Mouse (Mus musculus) MEL (cell line): Measurements from ENCODE around the gene Cdk5.

ENCODE experiments used
- CHD2 ChIP-seq: IDR thresholded peaks from 2 replicates; pipeline ENCODE4 v1.6.1; 2011; ENCODE audit warnings: low read length, improper control_type of control experiment
- CTCF ChIP-seq, 3 experiments: IDR thresholded peaks in 2 of 3; conservative IDR thresholded peaks in 1 of 3; 2 replicates each; pipeline ENCODE4 v1.5.1; 2011 to 2012; ENCODE audit warnings: low read length in 3 of 3, low read depth in 2 of 3, mild to moderate bottlenecking in 2 of 3, improper control_type of control experiment in 1 of 3, inconsistent platforms in 1 of 3, mixed read lengths in 1 of 3, moderate library complexity in 1 of 3; ENCODE audit not compliant: control insufficient read depth in 1 of 3, insufficient read depth in 1 of 3, poor library complexity in 1 of 3, severe bottlenecking in 1 of 3
- GABPA ChIP-seq: IDR thresholded peaks from 2 replicates; pipeline ENCODE4 v1.6.1; 2012; ENCODE audit warnings: low read depth, mild to moderate bottlenecking, inconsistent platforms, low read length, improper control_type of control experiment, moderate library complexity
- JUND ChIP-seq: IDR thresholded peaks from 2 replicates; pipeline ENCODE4 v1.6.1; 2011; ENCODE audit warnings: low read depth, mild to moderate bottlenecking, improper control_type of control experiment, low read length
- MAX ChIP-seq: IDR thresholded peaks from 2 replicates; pipeline ENCODE4 v1.6.1; 2011; ENCODE audit warnings: low read length, improper control_type of control experiment
- MAZ ChIP-seq: IDR thresholded peaks from 2 replicates; pipeline ENCODE4 v1.6.1; 2012; ENCODE audit warnings: low read depth, mild to moderate bottlenecking, inconsistent platforms, low read length, improper control_type of control experiment
- POLR2A ChIP-seq, 2 experiments: IDR thresholded peaks; 2 replicates each; pipeline ENCODE4 v1.6.1; 2011 to 2012; ENCODE audit warnings: low read length in 2 of 2, mild to moderate bottlenecking in 2 of 2, control low read depth in 1 of 2, improper control_type of control experiment in 1 of 2, low read depth in 1 of 2, moderate library complexity in 1 of 2; ENCODE audit not compliant: control insufficient read depth in 1 of 2, insufficient read depth in 1 of 2, poor library complexity in 1 of 2
- RAD21 ChIP-seq: IDR thresholded peaks from 2 replicates; pipeline ENCODE4 v1.6.1; 2011; ENCODE audit warnings: mild to moderate bottlenecking, low read depth, low read length, improper control_type of control experiment
- SIN3A ChIP-seq: IDR thresholded peaks from 2 replicates; pipeline ENCODE4 v1.6.1; 2012; ENCODE audit warnings: low read length, improper control_type of control experiment, inconsistent platforms
- TAL1 ChIP-seq: IDR thresholded peaks from 2 replicates; pipeline ENCODE4 v1.6.1; 2012; ENCODE audit warnings: mild to moderate bottlenecking, inconsistent platforms, low read length, moderate library complexity, mixed read lengths
- USF1 ChIP-seq: IDR thresholded peaks from 2 replicates; pipeline ENCODE4 v1.6.1; 2014; ENCODE audit warnings: low read depth, mild to moderate bottlenecking, inconsistent platforms, low read length, improper control_type of control experiment, moderate library complexity
- ZC3H11A ChIP-seq: IDR thresholded peaks from 2 replicates; pipeline ENCODE4 v1.6.1; 2012; ENCODE audit warnings: low read depth, mild to moderate bottlenecking, inconsistent platforms, low read length, improper control_type of control experiment
- ZMIZ1 ChIP-seq: IDR thresholded peaks from 2 replicates; pipeline ENCODE4 v1.6.1; 2012; ENCODE audit warnings: low read depth, mild to moderate bottlenecking, inconsistent platforms, low read length, improper control_type of control experiment, moderate library complexity

- no peak for TF ChIP-seq CTCF (IDR thresholded peaks at IDR 0.05 in 2 of 3, conservative IDR thresholded peaks at IDR 0.05 in 1 of 3; ENCODE audit: control insufficient read depth in 1 of 3, insufficient read depth in 1 of 3, low read depth in 2 of 3, low read length in 3 of 3, poor library complexity in 1 of 3, severe bottlenecking in 1 of 3)
- TF ChIP-seq POLR2A (IDR thresholded peaks at IDR 0.05; ENCODE audit: control insufficient read depth in 1 of 2, insufficient read depth in 1 of 2, low read depth in 1 of 2, low read length in 2 of 2, poor library complexity in 1 of 2): no peak
- no peak for TF ChIP-seq GABPA
- no peak for TF ChIP-seq USF1
- TF ChIP-seq JUND: no peak
- no peak for TF ChIP-seq SIN3A
- TF ChIP-seq MAZ: no peak
- TF ChIP-seq ZC3H11A: no peak
- no peak for TF ChIP-seq MAX
- no peak for TF ChIP-seq RAD21
- TF ChIP-seq TAL1: no peak
- no peak for TF ChIP-seq CHD2
- TF ChIP-seq ZMIZ1: no peak
These were observed 38.0 kb downstream of the Cdk5 start for GRCm38 (mm10) chr5:24385374-24385773.
